In the genomic region with DNA sequence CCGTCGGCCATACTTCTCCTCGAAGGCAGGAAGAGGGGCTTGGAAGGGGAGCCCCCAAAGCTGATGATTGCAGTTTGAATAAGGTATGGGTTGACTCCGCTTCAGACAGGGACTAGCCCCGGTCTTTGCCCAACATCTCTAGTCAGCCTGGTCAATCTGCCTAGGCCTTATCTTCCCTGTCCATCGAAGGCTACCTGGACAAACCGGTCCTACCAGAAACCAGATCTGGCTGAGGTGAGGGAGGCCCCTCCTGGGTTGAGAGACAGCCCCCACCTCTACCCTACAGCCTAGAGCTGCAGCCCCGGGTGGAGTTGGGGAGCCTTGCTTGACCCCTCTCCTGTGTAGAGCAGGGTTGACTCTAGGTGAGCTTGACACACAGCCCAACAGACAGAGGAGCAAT, we compare ENCODE assay signal across 19 mouse cellular contexts. TPM values are rescaled to one million over a fixed set of nuclear protein-coding genes. Genes with fewer than 3 reads are reported as not detected.
A peak's percentile ranks its signal among the peaks of the same experiment; 100 is the strongest.
DNase-seq lines count a peak whose midpoint lies in the region; ATAC-seq and TF ChIP-seq lines count a peak whose summit lies in the region.
"Had no signal": no experiment of that assay in that cellular context is flagged by ENCODE, and none has a peak within 500 bp of the region (broad histone marks: within the 10 kb centered on the region; RNA-seq: fewer than 3 reads in every experiment).

No protein-coding gene starts in this region.

- peaks cover 16% of the 10 kb centered on the region for H3K4me1 ChIP-seq in lung, embryonic 14.5 days (ENCODE audit: insufficient read depth)
- 0 out of 2 replicates have a peak, but pooled peaks cover 5% of the 10 kb centered on the region for H3K4me1 ChIP-seq in kidney, postnatal 0 days (replicated peaks; ENCODE audit: insufficient read depth, low read length)

- peak; percentile 39; the same call in 1 of the 2 replicates for ATAC-seq in lung, embryonic 14.5 days (ENCODE audit: insufficient read depth)
- ATAC-seq in kidney, postnatal 0 days (replicated peaks; ENCODE audit: low FRiP score, low read depth): peak; percentile 72; the same call in 1 of the 2 replicates
- ATAC-seq in CD4-positive, CD25-positive, alpha-beta regulatory T cell, adult 4 months: no peak

- TF ChIP-seq CTCF in lung, embryonic 14.5 days (IDR thresholded peaks at IDR 0.05; ENCODE audit: low read depth): no peak
- no peak for TF ChIP-seq CTCF in kidney, postnatal 0 days (IDR thresholded peaks at IDR 0.05; ENCODE audit: low read depth)

- H3K36me3 ChIP-seq in lung, embryonic 14.5 days (ENCODE audit: insufficient read depth): no peaks in the 10 kb centered on the region
- H3K36me3 ChIP-seq in kidney, postnatal 0 days (ENCODE audit: insufficient read depth, low read length): no peaks in the 10 kb centered on the region
- H3K36me3 ChIP-seq: G1E; heart, embryonic 13.5 days; hindbrain, embryonic 12.5 days; liver, embryonic 13.5 days had no signal

- H3K9me3 ChIP-seq in lung, embryonic 14.5 days (ENCODE audit: low read depth, low read length): no peaks in the 10 kb centered on the region
- H3K9me3 ChIP-seq in kidney, postnatal 0 days (replicated peaks; ENCODE audit: low read length): no peaks in the 10 kb centered on the region
- H3K9me3 ChIP-seq: G1E; heart, embryonic 13.5 days; hindbrain, embryonic 12.5 days; liver, embryonic 13.5 days had no signal

- intact Hi-C loops in heart, postnatal 14 days (cut with DNase I): no loop called here

- no peak overlapping the region for H3K4me3 ChIP-seq in lung, embryonic 14.5 days (ENCODE audit: low read depth, low read length)
- no peak overlapping the region for H3K4me3 ChIP-seq in kidney, postnatal 0 days (replicated peaks; ENCODE audit: low read depth, low read length)
- H3K4me3 ChIP-seq: heart, embryonic 13.5 days; hindbrain, embryonic 12.5 days; liver, embryonic 13.5 days; myocyte had no signal

- WGBS in lung, embryonic 14.5 days: 55% methylated on average over 8 of the region's 8 CpGs
- WGBS in kidney, postnatal 0 days: 64% methylated on average over 8 of the region's 8 CpGs

- peaks cover 6% of the 10 kb centered on the region; the same call in 1 of the 2 replicates for H3K27me3 ChIP-seq in lung, embryonic 14.5 days (ENCODE audit: insufficient read depth, low read length)
- H3K27me3 ChIP-seq in kidney, postnatal 0 days (ENCODE audit: insufficient read depth, low read length): no peaks in the 10 kb centered on the region

- no peak overlapping the region for H3K9ac ChIP-seq in lung, embryonic 14.5 days
- no peak overlapping the region for H3K9ac ChIP-seq in kidney, postnatal 0 days (ENCODE audit: low read depth, low read length)
- H3K9ac ChIP-seq: heart, embryonic 13.5 days; hindbrain, embryonic 12.5 days; liver, embryonic 13.5 days had no signal

- H3K4me2 ChIP-seq in lung, embryonic 14.5 days: no peak overlapping the region
- no peak overlapping the region for H3K4me2 ChIP-seq in kidney, postnatal 0 days (ENCODE audit: low read length)
- H3K4me2 ChIP-seq: heart, embryonic 13.5 days; hindbrain, embryonic 12.5 days; liver, embryonic 13.5 days had no signal

- H3K27ac ChIP-seq in lung, embryonic 14.5 days (ENCODE audit: low read depth): no peak overlapping the region
- peak overlapping the region; percentile 52 for H3K27ac ChIP-seq in kidney, postnatal 0 days
- H3K27ac ChIP-seq: heart, embryonic 13.5 days; hindbrain, embryonic 12.5 days; liver, embryonic 13.5 days had no signal

- DNase-seq in lung, embryonic 14.5 days: peak; percentile 51
- DNase-seq in lung, postnatal 14 days: no peak
- DNase-seq in kidney, postnatal 0 days (ENCODE audit: low spot score): no peak
- DNase-seq in lung, postnatal 36 days: peak; percentile 28
- no peak for DNase-seq in right cerebral cortex, adult 2 months (ENCODE audit: low spot score in 2 of 2)
- DNase-seq in heart, postnatal 14 days: no peak
- DNase-seq: adrenal gland, postnatal 14 days; cerebellum, adult 9-11 months; gastrocnemius, postnatal 25 days; liver, embryonic 13.5 days; right cerebral cortex, postnatal 25 days had no signal

RNA-seq across cellular contexts. Expression of gene Dnajb8, which starts 11.9 kb away (rescaled TPM):
- polyA plus RNA-seq in lung, embryonic 14.5 days (2014; fragmentation: Nextera tagmentation; extraction: Ambion mirVana): not detected in 2 replicates
- polyA plus RNA-seq in kidney, postnatal 0 days (2015; fragmentation: Nextera tagmentation; extraction: Ambion mirVana): not detected in 2 replicates
- not detected for polyA plus RNA-seq in CD4-positive, CD25-positive, alpha-beta regulatory T cell, adult 4 months (2017; shearing (Covaris generic))
- not detected for total RNA-seq in heart, postnatal 14 days (2021)
- total RNA-seq: adrenal gland, postnatal 14 days; gastrocnemius, postnatal 25 days; left cerebral cortex, postnatal 36 days had no signal
- polyA plus RNA-seq: C2C12; G1E; heart, embryonic 13.5 days; hindbrain, embryonic 12.5 days; liver, embryonic 13.5 days; myocyte; thymus, postnatal 0 days had no signal

RNA-seq across cellular contexts. Expression of gene Gata2, which starts 40.3 kb away (rescaled TPM):
- polyA plus RNA-seq in lung, embryonic 14.5 days (2014; fragmentation: Nextera tagmentation; extraction: Ambion mirVana): 13.8 and 14.6 TPM in 2 replicates
- 56.3 and 64.3 TPM in 2 replicates for polyA plus RNA-seq in kidney, postnatal 0 days (2015; fragmentation: Nextera tagmentation; extraction: Ambion mirVana)
- under 1 TPM in 1 of 2 experiments, not detected in 1; 0.09 TPM for polyA plus RNA-seq in CD4-positive, CD25-positive, alpha-beta regulatory T cell, adult 4 months (2017; shearing (Covaris generic))
- 10 to 100 TPM; 21.4 to 23.7 TPM for total RNA-seq in heart, postnatal 14 days (2021)

Comparison
In these comparisons a context has a peak if more than half of its experiments do, and no peak if none do; other contexts are left out.
1. DNase-seq: peak in lung, embryonic 14.5 days (single experiment) and lung, postnatal 36 days (single experiment); none in lung, postnatal 14 days (single experiment), kidney, postnatal 0 days (single experiment), right cerebral cortex, adult 2 months (0 of 2) and heart, postnatal 14 days (0 of 2).
2. RNA of gene Gata2, which starts 40.3 kb away (polyA plus RNA-seq): 56.3 to 64.3 TPM in kidney, postnatal 0 days and 13.8 to 14.6 TPM in lung, embryonic 14.5 days; 0.09 TPM in CD4-positive, CD25-positive, alpha-beta regulatory T cell, adult 4 months; every median in the first group is over 10 times any median in the second.